Mouse (Mus musculus) frontal cortex, adult 2 months (tissue): ENCODE results near the gene Gng7. TPM values are rescaled to one million over a fixed set of nuclear protein-coding genes. Genes with fewer than 3 reads are reported as not detected.

Source experiments
- DNase-seq, 2 experiments: peaks; one replicate each; pipeline ENCODE4 v3.0.0; 2022; ENCODE audit warnings: low spot score in 1 of 2; ENCODE audit errors: extremely low spot score in 1 of 2
- polyA plus RNA-seq: library from polyadenylated mRNA; depleted of rRNA; stranded (reverse); fragments of >200 nt; gene quantifications from 2 replicates; pipeline ENCODE4 v1.2.3, GENCODE M21; 2012

Gene Gng7
- polyA plus RNA-seq, 1 experiment, result 101 TPM

DNA sequence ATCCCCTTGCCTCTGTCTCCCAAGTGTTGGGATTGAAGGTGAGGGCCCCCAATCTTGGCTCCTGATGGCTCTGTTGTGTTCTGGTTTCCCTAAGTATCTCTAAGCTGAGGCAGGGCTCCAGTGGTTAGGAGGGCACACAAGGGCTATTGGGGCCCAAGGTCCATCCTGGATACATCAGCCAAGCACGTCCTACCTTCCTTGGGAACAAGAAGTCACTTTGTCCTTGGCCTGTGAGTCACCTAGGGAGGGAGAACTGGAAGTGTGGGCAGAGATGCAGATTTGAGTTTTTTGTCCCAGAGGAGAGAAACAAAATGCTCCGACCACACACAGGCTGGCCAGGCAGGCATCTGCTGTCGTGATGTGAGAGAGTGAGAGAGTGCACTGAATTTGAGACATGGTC lies 65.7 kb downstream of the Gng7 start:
- DNase-seq, result no peak

DNA sequence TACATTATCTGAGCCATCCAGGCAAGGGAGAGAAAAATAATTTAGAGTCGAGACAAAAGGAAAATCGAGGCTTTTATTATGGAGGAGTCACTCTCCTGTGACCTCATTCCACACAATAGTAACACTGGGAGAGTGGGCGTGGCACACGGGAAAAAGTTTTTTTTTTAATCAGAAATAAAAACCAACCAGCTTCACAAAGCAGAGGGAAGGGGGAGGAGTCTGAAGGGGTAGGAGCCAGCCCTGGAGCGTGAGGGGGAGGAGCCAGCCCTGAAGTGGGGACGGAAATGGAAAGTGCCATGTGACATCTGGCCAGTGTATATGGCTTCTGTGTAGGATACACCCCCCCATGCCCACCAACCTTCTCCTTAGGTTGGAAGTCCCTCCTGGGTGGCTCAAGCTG lies 66.2 kb downstream of the Gng7 start:
- DNase-seq, result no peak

DNA sequence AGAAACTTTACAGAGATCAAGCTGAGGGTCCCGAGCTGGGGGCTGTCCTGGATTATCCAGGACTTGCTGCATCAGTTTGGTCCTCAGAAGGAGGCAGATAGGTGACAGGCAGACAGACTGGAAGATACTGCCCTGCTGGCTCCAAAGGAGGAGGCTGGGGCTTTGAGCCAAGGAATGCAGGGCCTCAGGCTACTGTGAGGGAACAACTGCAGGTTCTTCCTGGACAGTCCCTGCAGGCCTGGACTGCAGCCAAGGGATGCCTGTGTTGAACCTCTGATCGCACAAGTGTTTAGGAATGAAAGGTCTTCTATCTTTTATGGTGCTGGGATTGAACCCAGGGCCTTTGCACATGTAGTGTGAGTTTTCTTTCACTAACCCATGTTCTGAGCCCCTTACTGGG lies 66.9 kb downstream of the Gng7 start:
- DNase-seq, result no peak

DNA sequence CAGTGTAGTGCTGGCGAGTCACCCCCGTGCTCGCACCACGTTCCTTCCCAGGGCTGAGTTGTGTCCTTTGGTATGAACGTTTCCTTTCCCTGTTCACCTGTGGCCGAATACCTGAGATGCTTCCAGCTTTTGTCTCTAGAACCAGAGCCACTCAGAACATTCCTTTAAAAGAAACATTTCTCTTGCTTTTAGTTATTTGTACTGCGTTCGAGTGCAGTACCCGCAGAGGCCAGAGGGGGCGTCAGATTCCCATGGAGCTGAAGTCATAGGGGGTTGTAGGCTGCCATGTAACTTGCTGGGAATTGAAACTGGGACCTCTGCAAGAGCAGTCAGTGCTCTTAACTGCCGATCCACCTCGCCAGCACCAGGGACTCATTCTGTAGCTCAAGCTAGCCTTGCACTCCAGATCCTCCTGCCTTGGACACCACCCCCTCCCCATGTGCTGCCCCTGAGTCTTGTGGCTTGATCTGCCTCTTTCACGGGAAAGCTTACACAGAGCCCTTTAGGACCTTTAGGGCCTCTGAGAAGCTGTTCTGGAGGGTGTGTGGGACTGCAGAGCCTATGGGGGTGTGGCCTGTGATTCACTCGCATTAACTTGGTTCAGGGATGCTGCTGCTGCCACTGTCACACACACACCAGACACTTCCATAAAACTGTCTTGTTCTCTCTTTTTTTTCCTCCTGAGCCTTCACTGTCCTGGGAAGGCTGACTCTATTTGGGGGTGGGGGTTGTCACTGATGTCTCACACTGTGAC lies 67.9 kb downstream of the Gng7 start:
- DNase-seq, result no peak

DNA sequence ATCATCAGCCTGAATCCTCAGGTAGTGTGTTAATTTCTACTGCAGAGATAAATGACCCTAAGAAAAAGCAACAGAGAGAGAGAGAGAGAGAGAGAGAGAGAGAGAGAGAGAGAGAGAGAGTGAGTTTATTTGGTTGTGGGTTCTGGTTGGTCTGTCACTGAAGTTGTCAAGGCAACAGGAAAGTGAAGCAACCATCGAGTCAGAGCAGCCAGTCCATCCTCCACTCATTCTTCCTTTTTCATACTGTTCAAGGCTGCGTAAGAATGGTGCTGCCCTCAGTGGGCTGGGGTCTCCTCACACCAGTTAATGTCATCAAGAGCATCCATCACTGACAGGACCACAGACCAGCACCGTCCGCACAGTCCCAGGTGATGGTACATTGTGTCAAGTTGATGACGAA lies 70.5 kb downstream of the Gng7 start:
- DNase-seq, result no peak

DNA sequence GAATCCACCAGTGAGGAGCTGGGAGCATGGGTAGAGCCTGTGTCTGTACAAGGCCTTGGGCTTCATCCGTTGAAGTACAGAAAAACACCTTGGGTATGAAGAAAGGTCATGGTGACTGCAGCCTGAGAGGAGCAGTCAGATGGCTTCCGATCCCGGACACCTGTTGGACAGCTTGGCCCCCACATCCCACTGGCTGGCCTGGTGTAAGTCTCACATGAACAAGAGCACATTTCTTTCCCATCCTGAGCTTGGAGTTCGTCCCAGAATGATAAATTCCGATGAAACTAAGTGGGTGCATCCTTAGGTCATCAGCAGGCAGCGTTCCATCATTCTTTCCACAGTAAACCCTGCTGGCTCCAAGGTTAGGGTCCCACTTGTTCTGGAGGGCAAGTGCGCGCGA lies 71.0 kb downstream of the Gng7 start:
- DNase-seq, result no peak

DNA sequence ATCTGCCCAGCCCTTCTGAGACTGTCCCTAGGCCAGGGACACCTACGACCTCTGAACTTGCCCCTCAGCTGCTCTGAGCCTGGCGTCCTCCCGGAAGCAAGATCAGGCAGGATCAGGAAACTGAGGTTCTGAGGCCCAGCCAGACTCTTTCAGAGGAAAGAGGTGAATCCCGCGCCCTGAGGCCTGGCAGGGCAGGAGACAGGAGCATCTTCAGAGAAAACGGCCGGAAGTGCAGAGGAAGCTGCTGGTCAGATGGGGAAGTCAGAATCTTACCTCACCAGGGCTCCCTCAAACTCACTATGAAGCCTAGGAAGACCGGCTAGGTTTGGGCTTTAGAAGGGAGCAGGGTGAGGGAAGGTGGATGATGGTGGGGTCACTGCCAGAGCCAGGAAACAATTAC lies 71.8 kb downstream of the Gng7 start:
- no peak for DNase-seq

DNA sequence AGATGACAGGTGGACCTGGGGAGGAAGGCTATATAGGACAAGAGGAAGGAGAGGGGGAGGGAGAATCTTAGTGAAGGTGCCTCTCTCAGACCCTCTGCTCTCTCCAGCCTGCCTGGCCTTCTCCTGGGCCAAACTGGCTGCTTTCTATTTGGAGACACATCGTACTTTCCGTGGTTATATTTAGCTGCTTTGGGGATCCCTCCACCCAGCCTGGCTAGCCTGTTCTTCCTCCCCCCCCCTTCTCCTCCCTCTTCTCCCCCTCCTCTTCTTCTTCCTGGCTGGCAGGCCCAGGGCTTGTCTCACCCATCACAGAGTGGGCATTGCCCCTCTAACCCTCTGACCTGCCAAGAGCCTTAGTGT lies 73.8 kb downstream of the Gng7 start:
- no peak for DNase-seq

DNA sequence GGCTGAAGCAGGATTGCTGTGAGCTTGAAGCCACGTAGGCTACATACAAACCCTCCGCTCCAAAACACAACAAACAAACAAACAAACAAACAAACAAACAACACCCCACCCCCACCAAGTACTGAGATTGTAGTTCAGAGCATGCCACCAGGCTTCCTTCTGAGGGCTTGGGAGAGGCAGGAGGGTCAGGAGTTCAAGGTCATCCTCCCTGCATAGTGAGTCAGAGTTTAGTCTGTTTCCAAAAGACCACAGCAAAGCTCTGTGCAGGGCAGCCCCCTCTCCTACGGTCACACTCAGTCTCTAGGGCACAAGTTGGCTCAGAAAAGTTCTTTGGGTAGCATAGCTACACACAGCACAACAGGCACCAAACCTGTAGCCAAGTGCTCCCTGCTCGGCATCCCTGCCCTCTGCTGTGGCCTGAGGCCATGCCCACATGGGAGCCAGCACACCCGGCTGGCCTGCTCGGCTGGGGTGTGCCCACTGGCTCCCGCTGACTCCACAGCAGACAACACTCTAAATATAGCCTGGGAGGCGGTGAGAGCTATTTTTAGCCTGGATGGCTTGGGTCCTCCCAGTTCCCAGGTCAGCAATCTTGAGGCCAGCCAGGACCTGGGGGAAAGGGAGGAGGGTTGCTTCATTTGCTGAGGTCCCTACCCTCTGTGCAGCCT lies 74.3 kb downstream of the Gng7 start:
- no peak for DNase-seq

DNA sequence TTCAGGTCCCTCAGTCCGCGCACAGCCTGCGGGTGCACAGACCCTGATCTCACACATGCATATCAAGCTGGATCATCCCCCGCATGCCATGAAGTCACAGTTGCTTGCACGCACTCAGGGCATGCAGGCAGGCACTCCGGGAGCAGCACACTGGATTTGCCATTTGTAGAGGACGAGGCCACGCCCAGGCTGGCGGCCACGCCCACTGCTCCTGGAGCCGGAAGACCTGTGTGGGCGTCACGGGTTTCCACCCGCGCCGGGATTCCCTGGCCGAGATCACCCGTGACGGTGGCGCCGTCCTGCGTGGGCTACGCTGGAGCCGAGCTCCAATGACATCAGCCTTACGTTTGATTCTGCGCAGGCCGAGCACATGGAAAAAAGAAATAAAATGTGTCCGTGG lies 75.1 kb downstream of the Gng7 start:
- peak; percentile 56 to 86 for DNase-seq

DNA sequence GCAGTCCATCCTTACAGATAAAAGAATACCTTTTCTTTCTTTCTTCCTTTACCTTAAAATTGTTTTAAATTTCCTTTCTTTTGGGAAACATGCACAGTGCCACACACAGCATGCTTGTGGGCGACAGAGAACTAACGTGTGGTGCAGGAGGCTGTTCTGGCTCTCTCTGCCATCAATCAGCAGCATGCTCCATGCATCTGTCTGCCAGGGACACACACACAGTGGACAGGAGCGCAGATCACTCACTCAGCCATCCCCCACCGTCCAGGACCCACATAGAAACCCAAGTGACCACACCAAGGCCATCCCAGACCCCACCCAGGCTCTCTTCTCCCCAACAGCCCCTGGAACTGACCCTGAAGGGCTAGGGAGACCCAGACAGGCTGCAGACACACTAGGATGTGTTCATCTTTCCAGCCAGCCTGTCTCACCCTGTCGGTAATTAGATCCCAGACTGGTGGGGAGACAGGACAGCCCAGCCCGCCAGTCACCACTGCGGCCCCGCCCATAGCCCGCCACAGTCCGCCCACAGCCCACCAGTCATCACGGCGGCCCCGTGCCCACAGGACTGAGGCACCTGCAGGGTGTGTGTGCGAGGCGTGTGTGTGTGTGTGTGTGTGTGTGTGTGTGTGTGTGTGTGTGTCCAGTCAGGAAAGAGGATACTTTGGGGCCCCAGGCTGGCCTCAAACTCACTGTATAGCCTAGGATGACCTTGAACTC lies 75.8 kb downstream of the Gng7 start:
- no peak for DNase-seq

DNA sequence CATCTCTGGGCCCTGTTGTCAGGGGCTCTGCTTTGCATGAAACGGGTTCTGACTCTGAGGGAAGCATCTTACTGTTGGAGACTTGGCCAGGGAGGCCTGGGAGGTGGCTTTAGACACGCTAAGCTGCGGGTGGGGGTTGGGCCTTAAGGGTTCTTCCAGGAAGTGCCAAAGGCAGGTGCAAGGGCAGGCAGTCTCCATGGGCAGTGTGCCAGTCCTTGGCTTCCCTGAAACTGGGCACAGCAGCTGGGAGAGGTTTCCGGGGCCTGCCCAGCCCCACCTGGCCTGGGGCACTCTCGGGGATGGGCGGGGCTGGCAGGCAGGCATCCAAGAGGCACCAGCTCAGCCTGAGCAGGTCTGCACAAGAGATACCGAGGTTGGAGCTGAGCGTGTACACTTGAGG lies 77.1 kb downstream of the Gng7 start:
- no peak for DNase-seq

DNA sequence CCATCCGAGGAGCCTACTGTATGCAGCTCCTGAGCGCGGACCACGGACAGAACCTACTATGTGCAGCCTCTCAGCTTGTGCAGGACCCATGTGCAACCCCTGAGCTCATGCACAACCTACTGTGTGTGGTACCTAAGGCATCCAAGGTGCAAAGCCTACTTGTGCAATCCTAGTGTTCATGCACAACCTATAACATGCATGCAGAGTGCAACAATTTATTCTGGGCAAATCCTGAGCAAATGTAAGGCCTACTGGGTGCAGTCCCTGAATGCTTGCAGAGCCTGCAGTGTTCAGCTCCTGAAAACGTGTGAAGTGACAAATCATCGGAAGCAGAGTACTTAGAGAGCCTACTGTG lies 78.0 kb downstream of the Gng7 start:
- DNase-seq, result no peak

DNA sequence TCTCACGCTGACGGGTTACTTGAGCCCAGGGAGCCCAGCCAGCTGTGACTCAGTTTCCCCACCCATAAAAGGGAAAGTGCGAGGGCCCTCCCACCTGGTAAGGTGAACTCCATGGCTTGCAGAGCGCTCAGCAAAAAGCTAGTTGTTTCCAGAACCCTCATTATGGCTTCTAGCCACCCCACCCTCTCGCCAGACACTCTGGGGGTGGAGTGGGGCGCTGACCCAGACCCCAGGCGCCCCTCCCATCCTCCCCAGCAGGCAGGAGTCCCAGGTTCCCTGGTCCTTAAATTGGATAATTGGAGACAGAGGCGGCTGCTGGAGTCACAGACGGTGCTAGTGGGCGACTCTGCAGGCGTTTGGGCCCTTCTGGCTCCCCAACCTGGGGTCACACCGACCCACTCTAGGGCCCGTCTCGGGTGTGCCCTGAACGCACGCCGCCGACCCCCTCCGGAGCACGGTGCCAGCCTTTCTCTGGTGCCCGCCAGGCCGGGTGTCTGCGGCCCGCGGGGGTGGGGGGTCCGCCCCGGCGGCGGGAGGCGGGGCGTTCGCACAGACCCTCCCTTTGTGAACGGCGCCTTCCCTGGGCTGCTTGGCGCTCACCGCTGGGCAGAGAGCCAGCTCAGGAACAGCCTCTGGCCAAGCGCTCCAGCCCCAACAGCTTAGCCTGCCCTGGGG lies 78.5 kb downstream of the Gng7 start:
- DNase-seq, result no peak

DNA sequence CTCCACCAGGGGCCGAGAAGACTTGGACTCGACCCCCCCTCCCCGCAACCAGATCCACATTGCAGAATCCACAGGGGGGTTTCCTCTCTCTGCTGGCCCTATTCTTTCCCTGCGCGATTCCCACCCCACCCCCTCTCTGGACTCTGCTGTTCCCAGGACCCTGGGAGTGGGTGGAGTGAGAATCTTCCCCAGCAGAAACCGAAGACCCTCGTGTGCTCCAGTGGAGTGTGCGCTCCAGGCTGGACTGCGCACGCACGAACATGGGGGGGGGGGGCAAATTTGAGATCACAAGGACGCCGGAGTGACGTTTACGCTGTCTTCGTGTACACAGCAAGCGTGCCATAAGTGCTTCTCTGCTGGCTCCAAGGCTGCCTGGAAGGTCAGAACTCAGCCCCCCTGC lies 79.0 kb downstream of the Gng7 start:
- DNase-seq, result no peak

DNA sequence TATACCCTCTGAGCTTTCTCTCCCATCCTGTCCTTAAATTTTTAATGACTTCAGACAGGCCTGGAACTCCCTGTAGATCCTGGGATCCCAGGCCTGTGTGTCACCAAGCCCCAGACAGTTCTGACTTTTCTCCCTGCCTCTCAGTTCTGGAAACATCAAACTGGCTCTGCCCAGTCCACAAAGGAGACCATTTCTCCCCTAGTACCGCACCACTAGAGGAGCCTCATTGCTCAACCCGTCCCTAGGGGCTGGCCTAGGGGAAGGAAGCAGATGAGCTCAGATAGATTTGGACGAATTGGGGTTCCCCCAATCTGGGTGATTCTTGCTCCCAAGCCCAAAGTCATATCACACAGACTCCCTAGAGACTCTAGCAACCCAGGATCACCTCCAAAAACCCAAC lies 79.5 kb downstream of the Gng7 start:
- DNase-seq, result no peak

DNA sequence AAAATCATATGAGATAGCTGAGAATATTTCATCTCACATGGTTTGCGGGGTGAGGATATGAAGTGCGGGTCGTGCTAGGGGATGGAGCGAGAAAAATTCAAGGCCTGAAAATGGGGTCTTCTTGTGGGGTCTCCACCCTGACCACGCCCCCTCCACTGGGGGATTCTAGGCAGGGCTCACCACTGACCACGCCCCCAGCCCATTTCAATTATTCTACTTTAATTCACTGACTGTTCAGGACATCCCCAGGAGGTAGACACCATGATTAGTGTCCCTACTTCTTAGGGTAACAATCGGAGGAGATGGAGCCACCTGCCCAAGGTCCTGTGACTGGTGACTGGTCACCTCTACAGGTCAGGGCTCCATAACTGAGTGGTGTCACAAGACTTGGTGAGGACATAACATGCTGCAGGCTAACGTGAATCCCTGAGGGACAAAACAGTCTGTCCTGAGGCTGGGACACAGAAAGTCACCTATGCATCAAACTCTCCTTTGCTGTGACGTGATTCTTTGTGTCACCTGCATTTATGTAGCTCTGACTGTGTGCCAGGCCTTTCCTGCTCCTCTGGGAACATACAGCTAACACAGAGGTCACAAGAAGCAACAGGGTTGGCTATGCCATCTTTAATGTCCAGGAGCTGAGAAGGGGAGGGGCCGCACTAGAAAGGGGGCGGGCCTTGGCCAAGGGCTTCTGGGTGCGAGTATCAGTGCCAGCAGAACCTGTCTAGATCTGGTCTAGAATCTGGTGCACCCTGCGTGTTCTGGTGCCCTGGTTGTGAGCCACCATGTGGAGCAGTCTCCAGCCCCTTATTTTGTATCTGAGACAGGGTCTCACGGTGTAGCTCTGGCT lies 80.4 kb downstream of the Gng7 start:
- no peak for DNase-seq

DNA sequence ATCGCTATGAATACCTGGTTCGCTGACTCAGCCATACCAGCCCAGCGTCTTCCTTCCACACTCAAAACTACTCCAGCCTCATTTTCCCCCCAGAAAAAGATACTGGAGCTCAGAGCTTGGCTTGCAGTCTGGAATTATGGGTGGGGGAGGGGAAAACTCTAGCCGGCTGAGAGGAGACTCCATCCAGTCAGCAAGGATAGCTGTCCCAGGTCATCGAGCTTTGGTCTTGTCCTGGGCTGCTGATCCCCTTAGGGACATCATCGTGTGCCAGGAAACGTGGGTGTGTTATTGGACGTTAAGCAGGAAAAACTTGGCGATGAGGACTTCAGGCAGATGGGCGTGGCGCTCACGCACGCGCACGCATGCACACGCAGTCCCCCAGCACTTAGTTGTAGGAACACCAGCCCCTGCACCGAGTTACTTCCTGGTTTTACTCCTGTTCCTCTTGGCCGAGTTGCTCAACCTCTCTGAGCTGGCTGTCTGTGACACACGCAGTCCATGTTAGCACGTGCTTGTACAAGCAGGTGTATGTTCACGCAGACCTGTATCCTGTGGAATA lies 81.2 kb downstream of the Gng7 start:
- no peak for DNase-seq

DNA sequence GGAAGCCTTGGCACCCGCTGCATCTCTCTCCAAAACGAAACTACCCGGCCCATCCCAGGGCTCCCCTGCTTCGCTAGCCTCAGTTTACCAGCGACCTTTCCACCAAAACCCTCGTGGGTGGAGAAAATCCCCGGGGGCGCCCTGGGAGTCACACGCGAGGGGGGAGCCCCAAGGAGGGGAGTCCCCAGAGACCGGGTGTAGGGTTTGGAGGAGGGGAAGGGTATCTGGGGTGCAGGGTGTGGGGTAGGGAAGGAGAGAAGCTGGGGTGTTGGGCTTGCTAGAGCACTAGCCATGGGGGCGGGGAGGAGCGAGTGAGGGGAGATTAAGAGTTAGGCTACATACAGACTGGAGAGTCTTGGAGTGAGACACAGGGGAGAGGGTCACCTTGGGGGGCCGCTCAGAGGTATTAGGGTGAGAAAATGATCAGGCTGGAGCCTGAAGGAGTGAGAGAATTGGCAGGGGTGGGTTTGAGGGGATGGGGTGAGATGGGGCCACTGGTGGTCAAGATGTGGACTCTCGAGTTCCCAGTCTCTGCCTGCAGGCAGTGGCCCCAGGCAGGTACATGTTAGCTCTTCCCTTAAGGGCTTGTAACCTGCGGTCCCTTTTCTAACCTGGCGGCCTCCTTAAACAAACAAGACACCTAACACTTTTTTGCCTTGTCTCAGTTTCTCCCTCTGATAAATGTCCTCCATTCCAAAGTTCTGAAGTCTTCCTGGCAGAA lies 81.9 kb downstream of the Gng7 start:
- DNase-seq, result no peak

DNA sequence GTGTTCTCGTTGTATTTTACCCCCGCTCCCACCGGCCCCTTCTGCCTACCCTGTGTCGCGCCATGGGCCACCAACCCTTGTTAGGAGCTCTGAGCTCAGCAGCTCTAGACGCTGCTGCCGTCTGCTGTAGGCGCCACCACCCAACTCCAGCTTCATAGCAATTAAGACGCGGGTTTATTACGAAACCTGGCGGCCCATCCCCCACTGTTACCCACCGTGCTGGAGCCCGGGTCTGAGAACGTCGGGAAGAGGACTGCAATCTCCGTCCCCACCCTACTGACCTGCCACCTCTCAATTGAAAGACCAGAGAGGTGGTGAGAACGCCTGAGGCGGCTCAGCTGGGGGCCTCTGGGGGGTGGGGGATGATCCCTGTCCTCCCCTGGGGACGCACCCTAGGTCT lies 82.5 kb downstream of the Gng7 start:
- DNase-seq, result no peak
